Mouse (Mus musculus): ENCODE measurements at regions not wholly inside any gene's neighbourhood (a gene's known extent, or its start where the extent isn't known, plus 50 kb on each side); places are given as distances from the start of the nearest gene placed in this dataset.

- H3K27me3 ChIP-seq (ENCODE audit: insufficient read depth, low read length): no peaks in the 10 kb centered on the region
- H3K9ac ChIP-seq (replicated peaks; ENCODE audit: low read length): no peak overlapping the region
- no peak overlapping the region for H3K4me3 ChIP-seq (ENCODE audit: low read length)
- no peaks in the 10 kb centered on the region for H3K36me3 ChIP-seq (ENCODE audit: insufficient read depth, low read length)
- no peaks in the 10 kb centered on the region for H3K4me1 ChIP-seq (ENCODE audit: insufficient read depth, low read length)
- no peaks in the 10 kb centered on the region for H3K9me3 ChIP-seq (ENCODE audit: low read length)
- no peak for ATAC-seq (ENCODE audit: low FRiP score, low TSS enrichment)
- WGBS: 79% methylated on average over 11 of the region's 11 CpGs
- no peak overlapping the region for H3K4me2 ChIP-seq (replicated peaks; ENCODE audit: low read depth, low read length)
- H3K27ac ChIP-seq (ENCODE audit: low read length): no peak overlapping the region
Measured at GRCm38 (mm10) chr13:53776421-53776820, 279.1 kb downstream of the Drd1 start.

GRCm38 (mm10) chr13:53775687-53776086 lies 279.8 kb downstream of the Drd1 start:
- no peak overlapping the region for H3K4me2 ChIP-seq (replicated peaks; ENCODE audit: low read depth, low read length)
- H3K4me3 ChIP-seq (ENCODE audit: low read length): no peak overlapping the region
- H3K9me3 ChIP-seq (ENCODE audit: low read length): no peaks in the 10 kb centered on the region
- WGBS: 37% methylated on average over 5 of the region's 5 CpGs
- H3K27me3 ChIP-seq (ENCODE audit: insufficient read depth, low read length): no peaks in the 10 kb centered on the region
- H3K27ac ChIP-seq (ENCODE audit: low read length): no peak overlapping the region
- H3K36me3 ChIP-seq (ENCODE audit: insufficient read depth, low read length): no peaks in the 10 kb centered on the region
- no peaks in the 10 kb centered on the region for H3K4me1 ChIP-seq (ENCODE audit: insufficient read depth, low read length)
- H3K9ac ChIP-seq (replicated peaks; ENCODE audit: low read length): no peak overlapping the region
- no peak for ATAC-seq (ENCODE audit: low FRiP score, low TSS enrichment)

DNA sequence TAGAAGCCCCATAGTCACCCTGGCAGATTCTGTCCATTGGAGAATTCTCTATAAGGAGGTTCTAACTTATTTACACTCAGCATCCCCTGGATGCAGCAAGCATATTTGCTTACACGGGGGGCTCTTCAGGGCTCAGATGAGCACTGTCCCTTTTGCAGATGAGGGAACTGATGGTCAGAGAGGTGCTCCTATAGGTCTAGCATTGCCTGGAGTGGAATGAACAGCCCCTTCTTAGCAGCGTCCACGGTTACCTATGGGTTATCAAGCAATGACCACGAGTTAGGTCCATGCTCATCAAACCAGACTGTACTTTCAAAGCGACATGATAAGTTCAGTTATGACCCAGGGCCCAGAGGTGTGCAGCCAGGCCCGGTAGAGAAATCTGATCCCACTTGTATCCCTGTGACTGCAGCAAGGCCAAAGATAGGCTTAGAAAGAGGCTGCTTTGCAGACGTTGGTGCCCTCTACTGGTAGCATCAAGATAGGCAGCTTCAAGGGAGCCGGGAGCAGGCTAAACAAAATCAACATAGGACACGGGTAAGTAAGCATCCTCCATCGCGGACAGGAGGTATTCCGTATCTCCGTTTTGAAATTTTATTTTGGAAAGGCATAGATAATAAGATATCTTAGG lies 290.8 kb downstream of the Drd1 start:
- Histone ChIP-seq H3K27me3 (ENCODE audit: insufficient read depth, low read length) (peaks cover 3% of the 10 kb centered on the region; the same call in 1 of the 2 replicates), H3K9ac (replicated peaks; ENCODE audit: low read length) (no peak overlapping the region), H3K4me1 (ENCODE audit: insufficient read depth, low read length) (no peaks in the 10 kb centered on the region), H3K27ac (ENCODE audit: low read length) (no peak overlapping the region), H3K9me3 (ENCODE audit: low read length) (no peaks in the 10 kb centered on the region), H3K4me2 (replicated peaks; ENCODE audit: low read depth, low read length) (no peak overlapping the region), H3K4me3 (ENCODE audit: low read length) (no peak overlapping the region), H3K36me3 (ENCODE audit: insufficient read depth, low read length) (no peaks in the 10 kb centered on the region)
- 20% methylated on average over 13 of the region's 13 CpGs for WGBS
- peak; percentile 57 for ATAC-seq (ENCODE audit: low FRiP score, low TSS enrichment)

- 79% methylated on average over 13 of the region's 13 CpGs for WGBS
- ATAC-seq (ENCODE audit: low FRiP score, low TSS enrichment): no peak
- no peaks in the 10 kb centered on the region for H3K9me3 ChIP-seq (ENCODE audit: low read length)
- H3K4me2 ChIP-seq (replicated peaks; ENCODE audit: low read depth, low read length): no peak overlapping the region
- no peaks in the 10 kb centered on the region for H3K27me3 ChIP-seq (ENCODE audit: insufficient read depth, low read length)
- no peaks in the 10 kb centered on the region for H3K4me1 ChIP-seq (ENCODE audit: insufficient read depth, low read length)
- H3K27ac ChIP-seq (ENCODE audit: low read length): no peak overlapping the region
- H3K9ac ChIP-seq (replicated peaks; ENCODE audit: low read length): no peak overlapping the region
- no peaks in the 10 kb centered on the region for H3K36me3 ChIP-seq (ENCODE audit: insufficient read depth, low read length)
- H3K4me3 ChIP-seq (ENCODE audit: low read length): no peak overlapping the region
Measured at GRCm38 (mm10) chr13:53757576-53758237, 284.8 kb upstream of the Msx2 start.

DNA sequence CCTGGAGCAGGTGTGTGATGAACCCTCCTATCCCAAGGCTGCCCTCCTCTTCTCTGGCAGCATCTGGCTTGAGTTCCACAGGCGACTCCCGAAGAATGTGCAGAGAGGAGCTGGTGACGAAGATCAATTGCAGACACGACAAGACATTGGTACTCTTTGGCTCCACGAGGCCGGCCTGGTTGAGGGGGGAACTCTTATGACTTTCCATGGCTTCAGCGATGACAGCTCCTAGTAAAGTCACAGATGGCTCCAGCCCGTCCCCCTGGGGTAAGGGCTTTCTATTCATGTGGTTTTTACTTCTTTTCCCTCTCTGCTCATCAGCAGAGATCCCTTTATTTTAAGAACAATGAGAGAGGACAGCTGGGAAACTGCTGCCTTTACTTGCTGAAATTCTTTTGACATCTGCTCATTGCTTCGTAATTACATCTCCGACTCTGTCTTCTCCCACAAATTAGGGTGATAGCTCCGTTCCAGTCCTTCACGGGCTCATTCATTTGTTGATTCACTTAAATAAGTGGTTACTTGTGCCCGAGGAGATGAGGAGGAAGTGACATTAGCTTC lies 284.2 kb upstream of the Msx2 start:
- H3K36me3 ChIP-seq (ENCODE audit: insufficient read depth, low read length): no peaks in the 10 kb centered on the region
- H3K4me3 ChIP-seq (ENCODE audit: low read length): no peak overlapping the region
- no peak overlapping the region for H3K4me2 ChIP-seq (replicated peaks; ENCODE audit: low read depth, low read length)
- WGBS: 63% methylated on average over 13 of the region's 13 CpGs
- no peaks in the 10 kb centered on the region for H3K27me3 ChIP-seq (ENCODE audit: insufficient read depth, low read length)
- no peaks in the 10 kb centered on the region for H3K4me1 ChIP-seq (ENCODE audit: insufficient read depth, low read length)
- H3K27ac ChIP-seq (ENCODE audit: low read length): no peak overlapping the region
- H3K9me3 ChIP-seq (ENCODE audit: low read length): no peaks in the 10 kb centered on the region
- H3K9ac ChIP-seq (replicated peaks; ENCODE audit: low read length): no peak overlapping the region
- no peak for ATAC-seq (ENCODE audit: low FRiP score, low TSS enrichment)

DNA sequence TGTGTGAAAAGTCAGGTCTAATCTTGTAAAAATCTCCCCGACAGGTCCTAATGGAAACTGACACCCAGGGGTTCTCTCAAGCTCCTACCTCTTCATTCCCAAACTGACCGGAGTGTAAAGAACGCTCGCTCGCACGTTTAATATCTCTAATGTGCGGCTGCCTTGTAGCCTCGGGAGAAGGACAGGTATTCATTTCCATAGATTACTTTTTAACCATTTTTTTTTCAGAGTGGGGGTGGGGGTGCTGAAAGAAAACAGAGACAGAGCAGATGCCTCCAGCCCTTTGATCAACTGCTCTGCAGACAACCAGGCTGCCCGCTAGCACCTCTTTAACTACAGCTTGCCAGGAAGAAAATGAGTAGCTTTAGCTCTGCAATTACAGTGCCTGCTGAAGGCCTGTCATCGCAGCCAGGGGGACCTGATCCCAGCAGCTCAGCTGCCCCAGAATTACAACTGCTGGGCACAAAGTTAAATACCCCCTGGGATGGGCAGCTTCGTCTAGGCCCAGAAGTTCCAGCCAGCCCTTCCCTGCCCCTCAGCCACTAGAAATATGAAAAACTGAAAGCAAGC lies 282.3 kb upstream of the Msx2 start:
- Histone ChIP-seq H3K9me3 (ENCODE audit: low read length) (no peaks in the 10 kb centered on the region), H3K27ac (ENCODE audit: low read length) (no peak overlapping the region), H3K4me3 (ENCODE audit: low read length) (no peak overlapping the region), H3K9ac (replicated peaks; ENCODE audit: low read length) (no peak overlapping the region), H3K4me2 (replicated peaks; ENCODE audit: low read depth, low read length) (no peak overlapping the region), H3K36me3 (ENCODE audit: insufficient read depth, low read length) (no peaks in the 10 kb centered on the region), H3K4me1 (ENCODE audit: insufficient read depth, low read length) (no peaks in the 10 kb centered on the region), H3K27me3 (ENCODE audit: insufficient read depth, low read length) (no peaks in the 10 kb centered on the region)
- ATAC-seq (ENCODE audit: low FRiP score, low TSS enrichment): no peak
- WGBS: 47% methylated on average over 11 of the region's 11 CpGs

GRCm38 (mm10) chr13:53753049-53753448 lies 280.2 kb upstream of the Msx2 start:
- WGBS: 48% methylated on average over 6 of the region's 6 CpGs
- Histone ChIP-seq H3K27me3 (ENCODE audit: insufficient read depth, low read length) (no peaks in the 10 kb centered on the region), H3K36me3 (ENCODE audit: insufficient read depth, low read length) (no peaks in the 10 kb centered on the region), H3K4me3 (ENCODE audit: low read length) (no peak overlapping the region), H3K9me3 (ENCODE audit: low read length) (no peaks in the 10 kb centered on the region), H3K9ac (replicated peaks; ENCODE audit: low read length) (no peak overlapping the region), H3K27ac (ENCODE audit: low read length) (no peak overlapping the region), H3K4me2 (replicated peaks; ENCODE audit: low read depth, low read length) (no peak overlapping the region), H3K4me1 (ENCODE audit: insufficient read depth, low read length) (no peaks in the 10 kb centered on the region)
- no peak for ATAC-seq (ENCODE audit: low FRiP score, low TSS enrichment)

- Histone ChIP-seq H3K4me1 (ENCODE audit: insufficient read depth, low read length) (no peaks in the 10 kb centered on the region), H3K36me3 (ENCODE audit: insufficient read depth, low read length) (no peaks in the 10 kb centered on the region), H3K9me3 (ENCODE audit: low read length) (no peaks in the 10 kb centered on the region), H3K27ac (ENCODE audit: low read length) (no peak overlapping the region), H3K4me3 (ENCODE audit: low read length) (no peak overlapping the region), H3K27me3 (ENCODE audit: insufficient read depth, low read length) (no peaks in the 10 kb centered on the region), H3K9ac (replicated peaks; ENCODE audit: low read length) (no peak overlapping the region), H3K4me2 (replicated peaks; ENCODE audit: low read depth, low read length) (no peak overlapping the region)
- WGBS: 64% methylated on average over 6 of the region's 6 CpGs
- ATAC-seq (ENCODE audit: low FRiP score, low TSS enrichment): no peak
Measured at GRCm38 (mm10) chr13:53740981-53741380, 268.1 kb upstream of the Msx2 start.

GRCm38 (mm10) chr13:53739127-53739526 lies 266.3 kb upstream of the Msx2 start:
- 52% methylated on average over 3 of the region's 3 CpGs for WGBS
- Histone ChIP-seq H3K36me3 (ENCODE audit: insufficient read depth, low read length) (no peaks in the 10 kb centered on the region), H3K4me2 (replicated peaks; ENCODE audit: low read depth, low read length) (no peak overlapping the region), H3K27me3 (ENCODE audit: insufficient read depth, low read length) (no peaks in the 10 kb centered on the region), H3K4me1 (ENCODE audit: insufficient read depth, low read length) (0 out of 2 replicates have a peak, but pooled peaks cover 5% of the 10 kb centered on the region), H3K27ac (ENCODE audit: low read length) (no peak overlapping the region), H3K9ac (replicated peaks; ENCODE audit: low read length) (no peak overlapping the region), H3K9me3 (ENCODE audit: low read length) (no peaks in the 10 kb centered on the region), H3K4me3 (ENCODE audit: low read length) (no peak overlapping the region)
- ATAC-seq (ENCODE audit: low FRiP score, low TSS enrichment): no peak

GRCm38 (mm10) chr13:53734944-53735343 lies 262.1 kb upstream of the Msx2 start:
- Histone ChIP-seq H3K27ac (ENCODE audit: low read length) (no peak overlapping the region), H3K4me2 (replicated peaks; ENCODE audit: low read depth, low read length) (no peak overlapping the region), H3K9me3 (ENCODE audit: low read length) (no peaks in the 10 kb centered on the region), H3K4me1 (ENCODE audit: insufficient read depth, low read length) (0 out of 2 replicates have a peak, but pooled peaks cover 5% of the 10 kb centered on the region), H3K9ac (replicated peaks; ENCODE audit: low read length) (no peak overlapping the region), H3K27me3 (ENCODE audit: insufficient read depth, low read length) (no peaks in the 10 kb centered on the region), H3K4me3 (ENCODE audit: low read length) (no peak overlapping the region), H3K36me3 (ENCODE audit: insufficient read depth, low read length) (no peaks in the 10 kb centered on the region)
- 50% methylated on average over 4 of the region's 4 CpGs for WGBS
- ATAC-seq (ENCODE audit: low FRiP score, low TSS enrichment): peak; percentile 54

Data from kidney, embryonic 16.5 days (tissue).